ENCODE assay signal across 8 mouse cellular contexts in genomic region chr1:169529996-169530518, GRCm38 (mm10). TPM values are rescaled to one million over a fixed set of nuclear protein-coding genes. Genes with fewer than 3 reads are reported as not detected.
DNase-seq lines count a peak whose midpoint lies in the region; ATAC-seq and TF ChIP-seq lines count a peak whose summit lies in the region.
"Had no signal": no experiment of that assay in that cellular context is flagged by ENCODE, and none has a peak within 500 bp of the region (broad histone marks: within the 10 kb centered on the region; RNA-seq: fewer than 3 reads in every experiment).

No protein-coding gene starts in this region.

- 89% methylated on average over 8 of the region's 8 CpGs for WGBS in midbrain, embryonic 10.5 days
- WGBS in midbrain, postnatal 0 days: 82% methylated on average over 8 of the region's 8 CpGs
- WGBS in limb, embryonic 11.5 days: 85% methylated on average over 8 of the region's 8 CpGs
- WGBS in stomach, embryonic 16.5 days: 73% methylated on average over 8 of the region's 8 CpGs

- no peak for TF ChIP-seq CTCF in midbrain, postnatal 0 days (IDR thresholded peaks at IDR 0.05)
- no peak for TF ChIP-seq CTCF in embryonic fibroblast, embryonic 13.5 days (IDR thresholded peaks at IDR 0.05; ENCODE audit: borderline replicate concordance, insufficient read depth, low read length)

- no peak for DNase-seq in midbrain, embryonic 10.5 days (ENCODE audit: low spot score)
- no peak for DNase-seq in midbrain, postnatal 0 days (ENCODE audit: low spot score)
- no peak for DNase-seq in limb, embryonic 11.5 days (ENCODE audit: low spot score)
- DNase-seq in lung, postnatal 4 days: no peak
- no peak for DNase-seq in adrenal gland, postnatal 10 days
- DNase-seq: gastrocnemius, postnatal 14 days had no signal

- ATAC-seq in midbrain, postnatal 0 days (ENCODE audit: low FRiP score): no peak
- no peak for ATAC-seq in limb, embryonic 11.5 days (ENCODE audit: insufficient number of reproducible peaks, low FRiP score, low TSS enrichment, low read depth)
- no peak for ATAC-seq in stomach, embryonic 16.5 days (ENCODE audit: insufficient read depth, low FRiP score)

- TF ChIP-seq POLR2A in embryonic fibroblast, embryonic 13.5 days (IDR thresholded peaks at IDR 0.05; ENCODE audit: low read depth, low read length): no peak

- no peaks in the 10 kb centered on the region for H3K27me3 ChIP-seq in midbrain, embryonic 10.5 days (ENCODE audit: low read depth, poor library complexity, severe bottlenecking)
- no peaks in the 10 kb centered on the region for H3K27me3 ChIP-seq in midbrain, postnatal 0 days (ENCODE audit: insufficient read depth, low read length)
- H3K27me3 ChIP-seq in limb, embryonic 11.5 days (ENCODE audit: control insufficient read depth, insufficient read depth, low read length): no peaks in the 10 kb centered on the region
- H3K27me3 ChIP-seq in stomach, embryonic 16.5 days (ENCODE audit: control insufficient read depth, insufficient read depth, low read length): no peaks in the 10 kb centered on the region

- H3K4me3 ChIP-seq in midbrain, embryonic 10.5 days: peak overlapping the region; percentile 75
- H3K4me3 ChIP-seq in midbrain, postnatal 0 days (ENCODE audit: low read depth, low read length): no peak overlapping the region
- peak overlapping the region; percentile 70 for H3K4me3 ChIP-seq in embryonic fibroblast, embryonic 13.5 days (ENCODE audit: insufficient read depth, low read length)
- H3K4me3 ChIP-seq in limb, embryonic 11.5 days (ENCODE audit: low read depth, low read length): peak overlapping the region; percentile 66; the same call in 1 of the 2 replicates
- H3K4me3 ChIP-seq in stomach, embryonic 16.5 days (replicated peaks; ENCODE audit: low read length): peak overlapping the region; percentile 63

- no peak overlapping the region for H3K4me2 ChIP-seq in midbrain, postnatal 0 days (ENCODE audit: low read depth, low read length, poor library complexity, severe bottlenecking)
- H3K4me2 ChIP-seq in limb, embryonic 11.5 days (ENCODE audit: low read depth, severe bottlenecking): peak overlapping the region; percentile 38
- H3K4me2 ChIP-seq in stomach, embryonic 16.5 days (ENCODE audit: low read depth, low read length): peak overlapping the region; percentile 60

- H3K9ac ChIP-seq in midbrain, postnatal 0 days (replicated peaks; ENCODE audit: low read length, poor library complexity, severe bottlenecking): no peak overlapping the region
- H3K9ac ChIP-seq in limb, embryonic 11.5 days (ENCODE audit: low read length): no peak overlapping the region
- peak overlapping the region; percentile 74 for H3K9ac ChIP-seq in stomach, embryonic 16.5 days (ENCODE audit: low read length)

- H3K36me3 ChIP-seq in midbrain, embryonic 10.5 days: peaks cover 41% of the 10 kb centered on the region
- H3K36me3 ChIP-seq in midbrain, postnatal 0 days (ENCODE audit: insufficient read depth, low read length): no peaks in the 10 kb centered on the region
- peaks cover 2% of the 10 kb centered on the region; the same call in 1 of the 2 replicates for H3K36me3 ChIP-seq in limb, embryonic 11.5 days (ENCODE audit: control insufficient read depth, insufficient read depth, low read length)
- no peaks in the 10 kb centered on the region; the same call in 1 of the 2 replicates for H3K36me3 ChIP-seq in stomach, embryonic 16.5 days (ENCODE audit: control insufficient read depth, insufficient read depth, low read length)

- peak overlapping the region; percentile 91; the same call in 1 of the 2 replicates for H3K27ac ChIP-seq in midbrain, embryonic 10.5 days (replicated peaks)
- H3K27ac ChIP-seq in midbrain, postnatal 0 days (ENCODE audit: low read depth, low read length): no peak overlapping the region
- H3K27ac ChIP-seq in embryonic fibroblast, embryonic 13.5 days (ENCODE audit: insufficient read depth, low read length): no peak overlapping the region
- H3K27ac ChIP-seq in limb, embryonic 11.5 days (replicated peaks; ENCODE audit: low read depth, low read length): no peak overlapping the region
- no peak overlapping the region for H3K27ac ChIP-seq in stomach, embryonic 16.5 days (ENCODE audit: low read length)

- peaks cover 12% of the 10 kb centered on the region for H3K4me1 ChIP-seq in midbrain, embryonic 10.5 days
- no peaks in the 10 kb centered on the region for H3K4me1 ChIP-seq in midbrain, postnatal 0 days (ENCODE audit: insufficient read depth, low read length)
- H3K4me1 ChIP-seq in embryonic fibroblast, embryonic 13.5 days (ENCODE audit: control insufficient read depth, insufficient read depth, low read length): peaks cover 12% of the 10 kb centered on the region; the same call in 1 of the 2 replicates
- no peaks in the 10 kb centered on the region for H3K4me1 ChIP-seq in limb, embryonic 11.5 days (ENCODE audit: control insufficient read depth, insufficient read depth, low read length)
- peaks cover 8% of the 10 kb centered on the region; the same call in 1 of the 2 replicates for H3K4me1 ChIP-seq in stomach, embryonic 16.5 days (ENCODE audit: control insufficient read depth, insufficient read depth, low read length)

- no peaks in the 10 kb centered on the region for H3K9me3 ChIP-seq in midbrain, embryonic 10.5 days (replicated peaks)
- no peaks in the 10 kb centered on the region for H3K9me3 ChIP-seq in midbrain, postnatal 0 days (ENCODE audit: low read length)
- no peaks in the 10 kb centered on the region for H3K9me3 ChIP-seq in limb, embryonic 11.5 days (ENCODE audit: control insufficient read depth, low read length)
- H3K9me3 ChIP-seq in stomach, embryonic 16.5 days (replicated peaks; ENCODE audit: control insufficient read depth, low read length): no peaks in the 10 kb centered on the region

RNA-seq across cellular contexts. Expression of gene Nuf2, which starts 1.2 kb away (rescaled TPM):
- 83.1 and 86.6 TPM in 2 replicates for polyA plus RNA-seq in midbrain, embryonic 10.5 days (2016; fragmentation: Nextera tagmentation; extraction: Ambion mirVana)
- 3.5 and 3.7 TPM in 2 replicates for total RNA-seq in midbrain, postnatal 0 days (2014; rRNA removed)
- 4.2 and 4.7 TPM in 2 replicates for polyA plus RNA-seq in midbrain, postnatal 0 days (2015; fragmentation: Nextera tagmentation; extraction: Ambion mirVana)
- polyA plus RNA-seq in embryonic fibroblast, embryonic 13.5 days (2011; ENCODE audit: insufficient read length, low read depth, missing spikeins): 33.1 and 54.0 TPM in 2 replicates
- 81.3 and 85.8 TPM in 2 replicates for polyA plus RNA-seq in limb, embryonic 11.5 days (2014; fragmentation: Nextera tagmentation; extraction: Ambion mirVana)
- 40.2 and 42.7 TPM in 2 replicates for polyA plus RNA-seq in stomach, embryonic 16.5 days (2015; fragmentation: Nextera tagmentation; extraction: Ambion mirVana)
- 10 to 100 TPM; 12.4 to 13.4 TPM for total RNA-seq in adrenal gland, postnatal 10 days (2021)
